Mouse (Mus musculus): ENCODE results near the gene Zkscan6. TPM values are rescaled to one million over a fixed set of nuclear protein-coding genes. Genes with fewer than 3 reads are reported as not detected.

Zkscan6 gene
- polyA plus RNA-seq (2012; rRNA removed): 2.5 and 2.8 TPM in 2 replicates

DNA sequence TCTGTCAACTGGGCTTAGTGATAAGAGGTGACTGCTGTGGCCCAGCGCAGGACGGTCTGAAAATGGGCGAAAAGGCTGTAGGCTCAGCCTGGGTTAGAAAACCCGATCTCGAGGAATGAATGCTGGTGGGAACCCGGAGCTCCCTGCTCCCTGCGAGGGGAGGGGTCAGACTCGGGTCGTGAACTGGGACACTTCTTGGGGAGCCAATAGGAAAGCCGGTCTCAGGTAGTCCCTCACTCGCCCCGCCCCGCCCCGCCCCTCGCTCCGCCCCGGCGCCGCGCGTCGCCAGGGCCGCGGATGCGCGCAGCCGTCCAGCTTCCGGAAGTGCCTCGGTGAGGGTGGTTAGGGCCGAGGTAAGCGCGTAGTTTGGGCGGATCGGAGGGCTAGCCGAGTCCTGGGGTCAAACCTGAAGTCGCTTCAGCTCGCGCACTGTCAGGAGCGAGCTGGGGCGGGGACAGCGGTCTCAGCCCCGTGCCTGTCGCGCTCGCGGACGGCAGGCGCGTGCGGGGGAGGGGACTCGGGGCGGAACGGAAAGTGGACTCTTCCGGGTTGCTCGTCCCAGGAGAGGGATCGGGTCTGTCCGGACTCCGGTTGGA lies at the start of gene Zkscan6:
Gene Zkscan6, plus strand, starts transcription at position 267 of the 596 bp plus-strand sequence.

GRCm38 (mm10) chr11:65788154-65788553 lies 18.8 kb upstream of the Zkscan6 start, which contains the start of gene Map2k4:
Map2k4 (minus strand) TSS chr11:65788297.

Other genes starting within 250 kb of the Zkscan6 start
- gene Map2k4, start 18.9 kb upstream of the Zkscan6 start, polyA plus RNA-seq (2012; rRNA removed): 14.0 and 14.9 TPM in 2 replicates

Data from liver, embryonic 18 days (tissue).